Mouse (Mus musculus) heart, postnatal 14 days (tissue): ENCODE results near the gene Nckap5l. TPM values are rescaled to one million over a fixed set of nuclear protein-coding genes. Genes with fewer than 3 reads are reported as not detected.
"Not testable (repeated sequence)": the region's sequence is repeated elsewhere in the genome, so short reads cannot be mapped to it uniquely, and the experiment has no call there.

Experiments used
- DNase-seq, 2 experiments: peaks; one replicate each; pipeline ENCODE4 v3.0.0; 2021 to 2022
- intact Hi-C: fragments of 180-260 bp; cut with DNase I; formaldehyde crosslinking; loops from one replicate; pipeline ENCODE4 v1.15.1; 2025
- total RNA-seq, 2 experiments: library from RNA; stranded (reverse); gene quantifications; 2 replicates each; pipeline ENCODE4 v1.2.3; 2021

The Nckap5l gene
- total RNA-seq, 2 experiments from 2014 or later = 11.2 to 13.6 TPM

DNA sequence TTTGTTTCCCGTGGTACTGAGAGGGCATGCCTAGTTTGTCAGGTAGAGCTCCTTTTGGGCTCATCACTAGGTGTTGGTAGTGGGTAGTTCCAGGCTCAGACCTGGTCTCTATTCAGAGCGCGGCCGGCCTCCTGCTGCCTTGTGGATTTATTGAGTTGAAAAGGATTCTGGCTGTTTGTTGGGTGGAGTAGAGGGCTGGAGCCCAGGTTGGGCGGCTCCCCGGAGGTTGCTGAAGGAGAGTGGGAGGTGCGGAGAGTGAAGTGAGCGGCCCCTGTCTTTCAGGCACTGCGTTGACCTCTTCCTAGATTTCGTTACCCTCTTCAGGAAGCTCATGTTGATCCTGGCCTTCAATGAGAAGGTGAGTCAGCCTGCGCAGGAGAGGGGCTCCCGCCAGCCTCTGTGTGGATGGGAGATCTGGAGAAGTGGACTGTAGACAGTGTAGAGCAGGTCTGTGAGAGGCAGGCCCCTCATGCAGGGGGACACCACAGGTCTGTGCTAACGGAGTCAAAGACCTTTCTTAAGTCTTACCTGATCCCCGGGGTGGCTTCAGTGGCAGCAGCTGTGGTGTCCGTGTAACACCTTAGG, 50.5 kb downstream of the Nckap5l start:
- no peak for DNase-seq
- intact Hi-C loops = no loop called here

DNA sequence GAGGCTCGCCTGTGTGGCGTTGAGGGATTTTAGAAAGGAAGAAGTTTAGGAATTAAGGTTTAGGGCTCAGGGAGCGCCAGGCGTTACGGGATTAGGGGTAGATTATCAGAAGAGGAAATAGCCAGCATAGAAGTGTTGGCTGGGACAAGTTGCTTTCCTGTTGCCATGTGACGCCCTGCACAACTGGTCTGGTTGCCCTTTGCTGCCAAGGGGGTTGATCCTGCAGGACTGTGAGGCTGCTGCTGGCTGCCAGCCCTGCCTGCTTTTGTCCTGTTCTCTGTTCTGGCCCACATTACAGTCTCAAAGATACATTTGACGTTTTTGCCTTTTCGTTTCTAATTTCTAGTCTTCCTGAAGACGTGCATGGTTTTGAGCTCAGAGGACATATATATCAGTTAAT, 52.4 kb downstream of the Nckap5l start:
- intact Hi-C loops = no loop called here
- DNase-seq = peak; percentile 49 to 59

DNA sequence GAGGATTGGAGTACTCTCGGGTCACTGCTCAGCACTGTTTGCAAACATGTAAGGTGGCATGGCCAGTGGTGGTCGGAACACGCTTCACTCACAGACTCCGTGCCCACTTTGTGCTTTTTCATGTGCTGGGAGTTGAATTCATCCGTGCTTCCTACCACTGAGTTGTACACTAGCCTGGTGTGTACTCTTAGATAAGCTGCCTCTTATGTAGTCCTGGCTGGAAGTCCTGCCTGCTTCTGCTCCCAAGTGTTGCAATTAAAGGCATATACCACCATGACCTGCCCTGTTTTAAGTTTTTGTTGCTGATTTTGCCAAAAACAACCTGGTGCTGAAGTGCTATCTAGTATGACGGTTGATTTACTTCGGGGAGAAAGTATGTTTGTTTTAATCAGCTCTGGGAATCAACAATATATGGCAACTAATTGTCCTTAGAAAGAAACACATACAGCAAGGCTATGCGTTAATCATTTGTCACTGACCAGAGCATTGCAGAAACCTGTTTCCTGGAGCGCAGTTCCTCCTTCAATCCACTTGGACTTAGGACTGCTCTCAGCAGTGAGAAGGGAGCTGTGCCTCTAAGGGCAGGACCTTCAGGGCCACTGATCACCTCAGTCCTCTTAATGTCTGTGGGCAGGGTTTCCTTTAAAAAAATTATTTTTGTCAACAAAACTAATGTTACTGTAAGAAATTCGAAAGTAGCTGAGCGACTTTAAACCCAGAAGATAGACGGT, 54.2 kb downstream of the Nckap5l start:
- DNase-seq = no peak
- intact Hi-C loops = no loop called here

DNA sequence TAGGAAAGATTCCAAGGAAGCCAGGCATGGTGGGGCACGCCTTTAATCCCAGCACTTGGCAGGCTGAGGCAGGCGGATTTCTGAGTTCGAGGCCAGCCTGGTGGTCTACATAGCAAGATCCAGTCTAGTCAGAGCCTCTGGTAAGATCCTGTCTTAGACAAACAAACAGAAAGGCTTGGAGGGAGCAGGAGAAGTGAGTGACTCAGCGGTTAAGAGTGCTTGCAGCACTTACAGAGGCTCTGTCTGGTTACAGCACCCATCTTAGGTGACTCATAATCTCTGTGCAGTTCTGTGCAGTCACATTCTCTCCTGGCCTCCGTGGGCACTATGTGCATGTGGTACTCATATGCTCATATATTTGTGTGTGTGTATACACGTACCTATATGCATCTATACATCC, 56.9 kb downstream of the Nckap5l start:
- DNase-seq = no peak
- intact Hi-C loops = no loop called here

DNA sequence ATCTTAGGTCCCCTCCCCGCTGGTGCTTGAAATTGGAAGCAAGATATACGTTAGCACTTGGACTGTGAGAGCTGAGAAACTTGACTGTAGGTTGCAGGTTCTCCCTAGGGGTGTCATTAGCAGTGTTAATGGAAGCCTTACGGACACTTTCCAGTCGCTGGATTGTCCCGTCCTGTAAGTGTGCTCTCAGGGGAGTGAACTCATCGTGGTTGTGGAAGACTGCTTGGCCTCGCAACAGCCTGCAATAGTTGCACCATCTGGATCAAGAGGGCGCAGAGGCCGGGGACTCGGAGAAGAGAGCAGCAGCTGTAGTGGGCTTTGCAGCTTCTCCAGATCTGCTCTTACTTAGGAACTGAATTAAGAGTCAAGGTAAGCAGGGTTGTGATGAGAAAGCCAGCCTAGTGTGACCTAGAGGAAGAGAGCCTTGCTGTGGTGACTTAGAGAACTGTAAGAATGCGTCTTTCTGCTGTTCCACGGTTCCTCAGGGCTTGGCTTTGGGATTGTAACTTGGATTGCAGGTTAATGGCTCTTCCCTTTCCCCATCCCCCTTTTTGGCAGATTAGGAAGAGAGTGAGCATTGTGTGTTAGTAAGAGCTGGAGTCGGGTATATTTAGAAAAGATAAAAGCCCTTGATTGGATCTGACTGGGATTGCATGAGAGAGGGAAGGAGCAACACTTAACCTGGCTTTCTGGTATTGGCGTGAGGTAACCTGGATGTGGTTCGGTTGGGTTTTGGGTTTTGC, 57.9 kb downstream of the Nckap5l start:
- intact Hi-C loops = no loop called here

DNA sequence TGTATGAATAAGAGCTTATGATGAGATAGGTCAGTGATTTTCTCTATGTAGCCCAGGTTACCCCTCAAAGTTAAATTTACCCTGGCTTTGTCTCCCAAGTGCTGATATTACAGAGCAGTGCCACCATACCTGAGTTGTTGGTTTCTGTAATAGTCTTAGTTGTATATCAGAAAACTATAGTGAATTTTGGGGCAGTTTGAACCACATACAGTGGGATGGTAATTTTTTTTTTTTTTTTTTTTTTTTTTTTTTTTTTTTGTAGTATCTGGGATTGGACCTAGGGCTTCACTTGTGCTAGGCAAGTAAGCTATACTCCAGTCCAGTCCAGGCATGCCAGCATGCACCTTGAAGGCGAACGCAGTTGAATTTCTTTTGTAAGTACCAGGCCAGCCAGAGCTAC, 59.9 kb downstream of the Nckap5l start:
- intact Hi-C loops = no loop called here
- DNase-seq = no peak

More for the DNA sequence above, 57.9 kb downstream of the Nckap5l start:
- peak; percentile 35 to 43 for DNase-seq

DNA sequence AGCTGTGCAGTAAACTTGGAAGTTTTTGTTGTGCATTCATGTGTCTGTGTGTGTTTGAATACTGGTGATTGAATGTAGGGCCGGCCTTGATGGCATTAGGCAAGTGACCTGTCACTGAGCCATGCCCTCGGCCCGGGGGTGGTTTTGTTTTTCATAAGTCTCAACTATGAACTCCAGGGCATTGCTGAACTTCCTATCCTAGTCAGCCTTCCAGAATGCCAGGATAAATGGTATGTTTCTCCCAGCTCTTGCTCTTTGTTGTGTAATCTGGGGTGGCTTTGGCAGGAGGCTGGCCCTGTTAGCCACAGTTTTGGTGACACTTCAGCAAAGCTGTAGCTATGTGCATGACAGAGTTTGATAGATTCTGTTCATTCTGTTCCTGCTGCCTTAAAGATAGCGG, 60.7 kb downstream of the Nckap5l start:
- intact Hi-C loops = no loop called here
- no peak for DNase-seq

DNA sequence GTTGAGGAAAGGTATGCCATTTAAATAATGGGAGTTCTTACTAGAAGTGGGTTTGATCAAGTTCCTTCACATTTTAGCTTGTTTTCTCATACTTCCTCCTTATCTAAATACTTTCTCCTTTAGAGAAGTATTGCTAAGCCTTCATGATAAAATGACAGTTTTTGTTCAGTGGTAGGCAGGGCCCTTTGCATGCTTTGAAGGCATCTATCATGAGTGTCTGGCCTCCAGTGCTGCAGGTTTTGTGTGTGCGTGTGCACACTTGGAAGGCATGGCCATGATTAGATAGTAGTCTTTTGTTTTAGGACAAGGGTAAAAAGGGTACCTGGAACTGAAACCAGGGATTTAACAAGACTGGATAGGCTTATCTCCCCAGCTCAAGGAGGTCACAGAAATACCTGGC, 61.1 kb downstream of the Nckap5l start:
- intact Hi-C loops = no loop called here
- DNase-seq = no peak

DNA sequence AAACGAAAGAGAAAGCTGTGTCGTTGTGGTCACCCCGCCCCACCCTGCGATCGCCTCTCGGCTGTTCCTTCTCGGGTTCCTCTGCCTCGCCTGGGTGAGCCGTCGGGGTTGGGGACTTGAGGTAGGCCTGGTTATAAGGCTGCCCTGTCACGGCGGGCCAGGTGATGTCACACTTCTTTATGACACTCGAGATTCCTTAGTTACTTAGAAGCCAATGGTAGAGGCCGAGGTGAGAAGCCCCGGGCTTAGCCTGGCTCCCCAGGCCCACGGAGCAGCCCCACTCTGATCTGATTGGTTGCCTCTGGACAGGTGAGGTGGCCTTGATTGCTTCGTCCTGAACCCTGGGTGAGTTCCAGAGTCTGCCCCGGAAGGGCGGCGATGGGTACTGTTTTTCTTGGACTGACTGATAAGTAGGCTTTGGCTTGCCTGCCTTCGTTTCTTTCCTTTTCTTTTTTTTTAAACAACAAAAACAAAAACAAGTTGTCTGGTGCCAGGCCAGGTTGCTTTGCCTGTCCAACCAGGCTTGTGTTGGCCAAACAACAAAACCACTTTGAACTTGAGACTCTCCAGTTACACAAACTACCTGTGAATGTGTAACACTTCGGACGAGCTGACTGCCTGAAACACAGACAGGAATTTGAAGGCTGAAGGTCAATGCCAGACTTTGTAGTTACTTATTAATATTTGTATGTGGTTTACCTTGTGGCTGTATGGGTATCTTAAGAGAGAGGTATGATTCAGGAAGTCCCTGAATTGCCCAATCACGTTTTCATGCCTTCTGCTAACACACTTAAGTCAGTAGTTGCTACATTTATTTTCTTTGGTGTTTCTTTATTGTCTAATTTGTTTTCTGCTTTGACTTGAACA, 63.9 kb downstream of the Nckap5l start:
- DNase-seq = peak; percentile 51 to 61
- intact Hi-C loops = no loop called here

DNA sequence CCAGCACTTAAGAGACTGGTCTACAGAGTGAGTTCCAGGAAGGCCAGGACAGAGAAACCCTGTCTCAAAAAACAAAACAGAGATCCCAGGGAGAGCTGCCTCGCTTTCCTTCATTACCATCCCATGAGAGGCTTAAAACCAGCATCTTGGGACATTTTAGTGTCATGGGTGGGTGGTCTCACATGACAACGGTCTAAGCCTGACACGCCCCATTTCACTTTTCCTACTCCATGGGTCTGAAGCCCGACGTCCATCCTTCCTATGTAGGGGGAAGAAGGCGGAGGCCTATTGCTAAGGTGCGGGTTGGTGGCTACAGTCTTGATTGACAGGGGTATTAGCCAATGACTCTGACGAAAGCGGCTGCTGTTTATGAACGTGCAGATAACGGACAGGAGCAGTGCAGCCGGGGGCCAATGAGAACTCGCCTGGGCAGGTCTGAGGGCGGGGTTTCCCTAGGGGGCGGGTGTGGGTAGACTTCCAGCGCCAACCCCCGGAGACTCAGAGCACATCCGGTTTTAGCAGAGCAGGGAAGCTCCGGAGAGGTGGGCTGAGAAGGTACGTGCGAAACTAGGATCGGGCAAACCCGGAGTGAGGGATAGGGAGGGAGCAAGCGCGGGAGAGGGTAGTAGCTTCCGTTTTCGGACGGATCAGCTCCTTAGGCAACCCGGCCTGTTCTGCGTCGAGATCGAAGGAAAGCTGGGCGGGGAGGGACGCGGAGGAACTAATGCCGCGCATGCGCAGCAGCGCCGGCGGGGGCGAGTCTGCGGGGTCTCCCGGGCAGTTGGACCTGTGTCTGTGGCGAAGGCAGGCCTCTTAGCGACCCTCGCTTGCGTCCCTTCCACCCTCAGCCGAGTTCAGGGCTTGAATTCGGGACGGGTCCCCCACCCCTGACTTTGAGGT, 64.8 kb downstream of the Nckap5l start, which contains the start of gene Tmbim6:
Gene Tmbim6, plus strand, starts transcription at position 397 of the 900 bp plus-strand sequence.
- peak; percentile 97 to 98 for DNase-seq
- intact Hi-C loops = no loop called here

DNA sequence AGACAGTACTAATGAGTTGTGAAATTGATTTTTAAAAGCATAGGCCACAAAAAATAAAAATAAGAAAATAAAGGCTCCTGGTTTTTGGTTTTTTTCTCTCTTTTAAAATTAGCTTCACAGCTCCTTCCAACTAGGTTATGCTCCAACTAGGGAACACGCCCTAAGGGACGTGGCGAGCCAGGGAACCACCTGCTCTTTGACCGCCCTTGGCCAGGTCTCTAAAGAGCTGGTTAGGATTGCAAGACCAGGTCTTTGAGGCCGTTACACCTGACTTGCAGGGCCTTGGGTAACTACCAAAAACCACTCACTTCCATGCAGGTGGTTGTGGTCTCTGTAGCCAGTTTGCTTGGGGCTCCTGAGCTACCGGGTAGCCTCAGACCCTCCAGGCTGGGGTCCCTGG, 65.6 kb downstream of the Nckap5l start:
- intact Hi-C loops = no loop called here
- no peak for DNase-seq

DNA sequence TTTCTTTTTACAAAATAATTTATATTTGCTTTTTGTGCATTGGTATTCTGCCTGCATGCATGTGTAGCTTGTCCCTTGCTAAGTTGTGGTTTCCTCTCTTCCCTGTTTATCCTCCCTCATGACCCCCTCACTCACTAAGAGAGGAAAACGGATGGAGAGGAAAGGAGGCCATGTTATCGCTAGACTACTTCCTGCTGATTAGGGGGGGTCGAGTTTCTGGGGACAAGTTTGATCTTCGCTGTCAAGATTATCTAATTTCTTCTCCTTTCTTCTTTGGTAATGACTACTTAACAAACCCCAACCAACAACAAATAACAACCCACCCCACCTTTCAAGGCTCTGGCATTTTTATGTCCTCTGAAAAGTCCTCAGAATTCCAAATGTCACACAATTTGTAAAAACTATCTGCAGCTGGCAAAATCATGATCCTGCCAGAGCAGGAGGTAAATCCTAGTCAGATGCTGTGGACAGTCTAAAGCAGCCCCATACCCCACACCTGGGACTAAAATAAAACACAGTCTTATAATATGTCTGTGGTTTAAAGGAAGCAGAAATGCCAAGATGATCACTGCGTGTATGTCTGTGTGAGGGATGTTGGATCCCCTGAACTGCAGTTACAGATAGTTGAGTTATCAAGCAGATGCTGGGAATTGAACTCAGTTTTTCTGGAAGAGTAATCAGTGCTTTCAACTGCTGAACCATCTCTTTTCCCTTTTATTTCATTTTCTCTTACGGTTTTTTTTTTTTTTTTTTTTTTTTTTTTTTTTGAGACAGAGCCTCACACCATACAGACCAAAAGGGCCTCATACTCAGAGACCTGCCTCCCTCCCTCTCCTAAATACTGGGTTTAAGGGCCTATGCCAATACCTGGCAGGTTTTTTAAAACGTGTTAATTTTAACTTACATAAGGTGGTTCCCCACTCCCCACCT, 66.8 kb downstream of the Nckap5l start:
- no peak for DNase-seq
- intact Hi-C loops = no loop called here

DNA sequence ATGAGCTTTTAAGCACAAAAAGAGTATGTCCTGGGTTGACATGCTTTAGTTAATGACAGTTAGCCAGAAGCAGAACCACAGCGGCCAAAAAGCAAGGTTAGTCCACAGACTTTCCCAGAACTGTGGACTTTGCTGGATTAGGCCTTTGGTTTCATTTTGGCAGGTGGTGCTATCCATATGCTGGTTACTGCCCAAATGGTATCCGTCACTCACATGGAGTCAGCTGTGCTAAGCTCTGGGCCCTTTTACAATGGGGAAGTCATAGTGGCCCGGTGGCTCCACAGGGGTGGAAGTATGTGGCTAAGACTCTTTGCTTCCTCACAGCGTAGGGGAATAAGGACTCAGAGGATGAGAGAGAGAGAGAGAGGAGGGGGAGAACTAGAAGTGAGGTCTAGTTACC, 69.6 kb downstream of the Nckap5l start:
- intact Hi-C loops = no loop called here
- no peak for DNase-seq

DNA sequence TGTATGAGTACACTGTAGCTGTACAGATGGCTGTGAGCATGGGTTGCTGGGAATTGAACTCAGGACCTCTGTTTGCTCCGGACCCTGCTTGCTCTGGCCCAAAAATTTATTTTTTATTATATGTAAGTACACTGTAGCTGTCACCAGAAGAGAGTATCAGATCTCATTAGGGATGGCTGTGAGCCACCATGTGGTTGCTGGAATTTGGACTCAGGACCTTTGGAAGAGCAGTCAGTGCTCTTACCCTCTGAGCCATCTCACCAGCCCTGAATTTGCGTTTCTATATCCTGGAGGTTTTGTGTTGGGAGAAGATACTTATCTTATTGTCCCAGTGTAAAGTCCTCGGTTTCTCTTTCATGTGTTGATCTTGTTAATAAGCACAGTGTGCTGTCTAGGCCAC, 70.8 kb downstream of the Nckap5l start:
- DNase-seq = no peak
- intact Hi-C loops = no loop called here

DNA sequence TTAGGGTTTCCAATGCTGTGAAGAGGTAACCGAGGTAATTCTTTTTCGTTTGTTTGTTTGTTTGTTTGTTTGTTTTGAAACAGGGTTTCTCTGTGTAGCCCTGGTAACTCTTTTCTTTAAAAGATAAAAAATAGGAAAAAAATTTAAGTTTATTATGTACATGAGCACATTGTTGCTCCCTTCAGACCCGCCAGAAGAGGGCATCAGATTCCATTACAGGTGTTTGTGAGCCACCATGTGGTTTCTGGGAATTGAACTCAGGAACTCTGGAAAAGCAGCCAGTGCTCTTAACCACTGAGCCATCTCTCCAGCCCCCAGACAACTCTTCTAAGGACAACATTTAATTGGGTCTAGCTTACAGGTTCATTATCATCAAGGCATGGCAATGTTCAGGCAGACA, 71.4 kb downstream of the Nckap5l start:
- not testable (repeated sequence) for DNase-seq

DNA sequence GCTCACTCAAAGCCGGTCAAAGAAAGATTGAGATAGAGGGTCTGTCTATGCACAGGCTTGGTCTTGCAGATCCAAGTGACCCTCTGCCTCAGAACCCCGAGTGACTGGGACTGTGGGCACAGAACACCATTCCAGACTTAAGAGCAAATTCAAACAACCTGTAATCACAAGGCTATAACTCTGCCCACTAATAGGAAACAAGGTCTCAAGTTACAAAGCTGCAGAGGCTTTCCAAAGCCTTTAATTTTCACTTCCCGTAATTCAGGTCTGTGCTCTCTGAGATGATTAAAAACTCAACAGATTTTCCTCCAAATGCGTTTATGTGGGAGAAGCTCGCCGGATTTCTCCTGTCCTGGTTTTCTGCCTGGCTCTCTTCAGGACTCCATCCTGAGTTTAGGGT, 73.5 kb downstream of the Nckap5l start:
- DNase-seq = no peak
- intact Hi-C loops = no loop called here

More for the DNA sequence above, 71.4 kb downstream of the Nckap5l start:
- intact Hi-C loops = not testable (repeated sequence)

DNA sequence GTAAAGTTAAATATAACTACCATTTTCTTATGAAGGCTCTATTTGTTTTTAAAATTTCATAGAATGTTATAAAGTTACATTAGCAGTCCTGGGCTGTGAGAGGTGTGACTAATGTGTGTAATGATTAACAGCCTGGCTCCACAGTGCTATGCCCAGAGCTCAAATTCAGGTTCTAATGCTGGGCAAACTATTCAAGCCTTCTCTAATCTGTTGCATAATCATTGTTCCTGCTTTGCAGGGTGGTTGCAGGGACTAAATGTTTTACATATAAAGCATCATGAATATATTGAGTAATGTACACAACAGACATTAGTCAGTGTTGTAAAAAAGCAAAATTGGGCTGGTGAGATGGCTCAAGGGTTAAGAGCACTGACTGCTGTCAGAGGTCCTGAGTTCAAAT, 74.7 kb downstream of the Nckap5l start:
- no peak for DNase-seq
- intact Hi-C loops = no loop called here

DNA sequence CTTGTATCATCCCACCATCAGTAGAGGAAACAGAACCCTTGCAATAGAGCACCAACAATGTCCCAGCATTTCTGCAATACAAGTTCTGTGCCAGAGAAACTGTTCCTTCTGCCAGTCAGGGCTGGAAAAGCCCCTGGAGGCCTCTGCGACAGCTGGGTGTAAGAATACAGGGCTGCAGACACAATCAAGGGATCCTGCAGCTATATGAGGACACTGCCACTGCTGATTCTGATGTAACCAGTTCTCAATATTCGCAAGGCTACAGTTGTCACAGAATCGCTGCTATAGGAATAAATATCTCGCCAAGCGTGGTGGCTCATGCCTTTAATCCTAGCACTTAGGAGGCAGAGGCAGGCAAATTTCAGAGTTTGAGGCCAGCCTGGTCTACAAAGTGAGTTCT, 81.3 kb downstream of the Nckap5l start:
- no peak for DNase-seq
- intact Hi-C loops = no loop called here

DNA sequence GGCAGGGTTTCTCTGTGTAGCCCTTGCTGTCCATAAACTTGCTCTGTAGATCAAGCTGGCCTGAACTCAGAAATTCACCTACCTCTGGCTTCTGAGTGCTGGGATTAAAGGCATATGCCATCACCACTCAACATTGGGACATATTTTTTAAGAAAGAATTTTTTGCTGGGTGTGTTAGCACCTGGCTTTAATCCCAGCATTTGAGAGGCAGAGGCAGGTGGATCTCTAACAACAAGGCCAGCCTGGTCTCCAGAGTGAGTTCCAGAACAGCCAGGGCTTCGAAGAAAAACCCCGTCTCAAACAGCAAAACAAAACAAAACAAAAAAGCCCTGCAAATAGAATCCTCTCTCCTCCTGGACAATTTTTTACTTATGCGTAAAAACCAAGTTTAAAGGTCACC, 82.0 kb downstream of the Nckap5l start:
- intact Hi-C loops = no loop called here

More for the DNA sequence above, 82.0 kb downstream of the Nckap5l start:
- no peak for DNase-seq
